Mouse (Mus musculus) bone marrow macrophage, adult 2 months (primary cell): ENCODE measurements at regions not wholly inside any gene's neighbourhood (a gene's known extent, or its start where the extent isn't known, plus 50 kb on each side); places are given as distances from the start of the nearest gene placed in this dataset.

Experiments used
- CTCF ChIP-seq: IDR thresholded peaks from 2 replicates; pipeline ENCODE4 v1.5.1; 2012; ENCODE audit warnings: low read depth, mild to moderate bottlenecking, low read length, moderate library complexity
- POLR2A ChIP-seq: IDR thresholded peaks from 2 replicates; pipeline ENCODE4 v1.6.1; 2012; ENCODE audit warnings: mild to moderate bottlenecking, low read depth, low read length, borderline replicate concordance

DNA sequence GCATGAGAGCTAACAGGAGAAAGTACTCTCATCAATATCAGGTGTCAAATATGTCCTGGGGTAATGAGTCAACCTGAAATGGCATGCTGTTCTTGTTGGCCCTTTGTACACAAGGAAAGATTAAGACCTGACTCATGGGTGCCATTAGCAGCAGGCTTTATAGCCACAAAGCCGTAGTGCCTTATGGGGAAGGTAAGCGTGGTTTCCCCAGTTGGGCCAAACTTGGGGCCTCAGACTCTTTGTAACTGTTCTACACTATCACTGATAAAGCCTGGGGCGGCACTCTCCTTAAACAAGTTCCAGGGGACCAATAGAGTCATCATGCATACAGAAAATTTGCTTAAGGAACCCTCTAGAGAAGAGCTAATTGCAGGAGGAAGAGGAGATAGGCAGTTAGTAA, 1228.9 kb upstream of the A1bg start:
- TF ChIP-seq CTCF (no peak), POLR2A (no peak)
